Mouse (Mus musculus) heart, adult 8-10 months (tissue): Measurements from ENCODE around the gene Wdr66. TPM values are rescaled to one million over a fixed set of nuclear protein-coding genes. Genes with fewer than 3 reads are reported as not detected.

ENCODE experiments used
- DNase-seq: peaks from one replicate; pipeline ENCODE4 v3.0.0; 2022; ENCODE audit warnings: low spot score
- total RNA-seq, 4 experiments: library from RNA; stranded (reverse); gene quantifications; 2 replicates each; pipeline ENCODE4 v1.2.4; 2022

Gene Wdr66
- total RNA-seq, 4 experiments from 2014 or later = 0.65 to 0.82 (median 0.73) TPM

DNA sequence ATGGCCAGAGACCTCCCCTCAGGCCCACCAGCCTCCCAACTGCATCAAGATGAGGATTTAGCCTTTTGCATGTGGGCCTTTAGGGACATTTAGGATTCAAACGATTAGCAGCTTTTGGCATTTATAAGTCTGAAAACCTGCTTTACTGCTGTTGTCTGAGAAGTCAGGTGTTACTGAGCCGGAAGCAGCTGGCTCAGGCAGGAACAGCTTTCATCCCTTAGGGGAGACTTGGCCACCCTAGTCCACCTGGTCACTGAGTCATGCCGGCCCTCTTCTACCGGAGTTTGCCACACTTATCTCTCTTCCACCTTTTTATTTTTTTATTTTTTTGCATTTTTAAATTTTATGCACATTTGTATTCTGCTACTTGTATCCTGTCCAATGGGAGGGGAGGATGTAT is 105.4 kb downstream of the Wdr66 start:
- no peak for DNase-seq

DNA sequence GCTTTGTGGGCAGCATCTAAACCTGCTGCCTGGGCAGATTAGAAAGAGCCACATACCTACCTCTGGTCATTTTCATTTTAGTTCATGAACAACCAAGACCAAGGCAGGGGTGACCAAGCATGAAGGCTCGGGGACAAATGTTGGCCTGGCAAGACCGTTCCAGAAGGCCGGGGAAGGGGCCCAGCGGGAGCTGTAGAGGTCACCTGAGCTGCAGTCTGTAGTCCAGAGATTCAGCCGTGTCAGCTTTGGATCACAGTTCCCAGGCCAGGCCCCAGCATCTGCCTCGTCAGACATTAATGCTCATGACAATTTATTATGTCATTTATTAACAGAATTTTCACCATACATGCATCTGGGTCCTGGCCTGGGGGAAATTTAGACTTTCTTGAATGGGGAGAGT is 107.5 kb downstream of the Wdr66 start:
- no peak for DNase-seq

GRCm38 (mm10) chr5:123362911-123363310 is 111.0 kb downstream of the Wdr66 start:
- DNase-seq = no peak

DNA sequence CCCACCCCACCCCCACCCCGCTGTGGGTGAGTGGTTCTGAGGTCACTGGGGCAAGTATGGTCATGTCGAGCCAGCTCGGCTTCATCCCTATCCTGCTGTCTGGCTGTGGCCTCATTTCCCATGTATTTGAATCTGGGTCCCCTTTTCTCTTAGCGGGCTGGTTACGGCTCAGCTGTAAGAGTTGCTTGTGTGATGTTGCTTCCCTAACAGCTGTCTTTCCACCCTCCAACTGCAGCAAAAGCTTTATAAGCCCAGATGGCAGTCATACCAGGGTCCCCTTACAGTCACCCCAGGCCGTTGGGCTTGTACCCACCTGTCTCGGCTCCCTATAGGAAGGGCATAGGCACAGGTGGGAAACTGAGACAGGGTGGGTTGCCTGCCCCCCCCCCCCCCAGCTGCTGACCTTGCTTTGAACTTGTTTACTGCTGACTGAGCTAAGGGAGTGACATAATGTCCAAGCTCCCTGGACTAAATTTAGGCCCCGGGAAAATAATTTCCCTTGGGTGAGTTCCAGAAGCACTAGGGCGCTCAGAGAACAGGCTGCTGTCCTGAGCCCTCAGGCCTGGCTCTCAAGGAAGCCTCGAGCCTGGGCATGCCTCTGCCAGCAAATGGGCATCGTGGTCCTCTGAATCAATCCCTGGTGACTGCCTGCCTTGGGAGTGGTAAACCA is 112.5 kb downstream of the Wdr66 start:
- DNase-seq = peak; percentile 88

DNA sequence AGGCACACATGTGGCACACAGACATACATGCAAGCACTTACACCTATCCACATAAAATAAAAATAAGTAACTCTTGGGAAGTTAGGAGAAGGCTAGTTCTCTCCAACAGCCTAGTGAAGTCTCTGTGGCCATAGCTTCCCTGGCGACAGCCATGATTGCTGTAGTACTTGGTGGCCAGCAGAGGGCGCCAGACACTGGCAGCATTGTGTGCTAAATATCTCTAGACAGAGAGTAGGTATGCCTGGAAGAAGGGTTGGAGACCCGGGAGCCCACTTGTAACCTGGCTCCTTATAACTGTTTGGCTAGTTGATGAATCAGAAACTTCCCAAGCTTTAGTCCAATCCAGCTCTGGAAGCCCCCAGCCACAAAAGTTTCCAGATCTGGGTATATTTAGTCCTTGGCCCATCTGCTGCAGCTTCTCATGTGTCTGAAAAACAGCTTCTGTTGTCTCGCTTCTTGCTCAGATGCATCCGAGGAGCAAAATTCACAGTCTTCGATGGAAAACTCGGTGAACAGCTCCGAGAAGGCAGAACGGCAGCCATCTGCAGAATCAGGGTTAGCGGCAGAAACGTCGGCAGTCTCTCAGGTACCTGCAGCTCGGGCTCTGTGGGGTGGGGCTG is 117.1 kb downstream of the Wdr66 start:
- DNase-seq = no peak

DNA sequence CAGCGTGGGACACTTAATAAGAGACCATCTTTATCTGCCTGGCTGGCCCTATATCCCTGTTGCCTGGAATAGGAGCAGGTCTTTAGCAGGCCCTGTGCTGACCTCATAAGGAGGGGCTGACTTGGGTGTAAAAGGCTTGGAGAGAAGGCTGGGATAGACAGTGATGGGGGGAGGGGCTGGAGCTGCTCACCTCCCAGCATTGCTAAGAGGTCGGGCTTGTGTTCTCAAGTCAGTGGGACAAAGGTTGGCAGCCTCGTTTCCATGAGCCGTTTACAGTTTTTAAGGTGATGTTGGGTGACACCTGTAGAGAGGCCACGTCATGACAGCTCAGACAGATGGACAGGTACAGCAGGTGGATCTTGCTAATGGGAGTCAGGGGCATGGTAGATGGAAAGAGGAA is 118.1 kb downstream of the Wdr66 start:
- DNase-seq = no peak

- no peak for DNase-seq
Observed at GRCm38 (mm10) chr5:123375262-123375661, 123.4 kb downstream of the Wdr66 start.

DNA sequence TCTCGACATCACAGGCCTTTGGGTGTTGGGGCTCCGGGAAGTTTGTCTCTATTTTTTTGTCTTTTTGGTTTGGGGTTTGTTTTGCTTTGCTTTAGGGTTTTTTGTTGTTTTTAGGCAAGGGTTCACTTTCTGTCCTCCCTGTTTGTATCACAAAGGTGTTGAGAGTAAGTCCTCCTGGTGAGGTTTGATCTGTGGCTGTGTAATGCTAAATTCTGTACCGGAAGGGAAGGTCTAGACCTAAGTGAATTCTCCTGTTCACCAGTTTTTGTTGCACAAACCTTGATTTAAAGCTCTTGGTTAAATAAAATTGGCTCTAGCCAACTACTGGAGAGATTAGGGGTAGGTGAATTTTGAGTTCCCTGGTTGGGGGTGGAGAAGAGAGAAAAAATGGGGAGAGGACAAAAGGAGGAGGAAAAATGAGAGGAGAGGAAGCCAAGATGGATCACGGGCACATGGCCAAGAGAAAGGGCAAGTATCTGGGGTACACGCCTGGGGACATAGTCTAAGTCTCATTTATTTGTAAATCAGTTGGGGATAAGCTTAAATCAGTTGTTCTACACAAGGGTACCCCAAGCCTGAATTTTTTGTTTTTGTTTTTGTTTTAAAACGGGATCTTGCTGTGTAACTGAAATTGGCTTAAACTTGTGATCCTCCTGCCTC is 124.0 kb downstream of the Wdr66 start:
- DNase-seq = no peak

DNA sequence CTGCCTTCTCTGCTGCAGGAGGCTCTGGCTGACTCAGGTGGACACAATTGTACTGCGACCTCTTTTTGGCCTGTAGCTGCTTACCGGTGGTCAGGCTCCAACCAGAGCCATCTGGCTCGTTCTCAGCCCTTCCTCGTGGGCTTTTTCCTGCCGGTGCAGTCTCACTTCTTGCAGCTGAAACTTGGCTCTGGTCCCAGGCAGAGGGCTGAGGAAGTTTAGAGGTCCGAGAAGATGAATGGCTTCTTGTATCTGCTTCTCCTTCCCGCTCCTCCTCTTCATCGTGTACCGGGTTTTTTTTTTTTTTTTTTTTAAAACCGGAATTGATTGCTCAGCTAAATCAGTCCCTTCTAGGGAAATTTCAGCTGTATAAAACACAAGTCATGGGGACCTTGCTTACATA is 124.7 kb downstream of the Wdr66 start:
- peak; percentile 81 for DNase-seq

Other genes with a start within 250 kb of the Wdr66 start
- 10 to 100 TPM; 13.3 to 16.3 (median 15.2) TPM for gene Orai1, start 237.0 kb upstream of the Wdr66 start, total RNA-seq
- gene Morn3, start 205.1 kb upstream of the Wdr66 start, total RNA-seq = not detected
- 10 to 100 TPM in 1 of 4 experiments, 1 to 10 TPM in 3; 7.7 to 10.7 (median 8.4) TPM for gene Tmem120b, start 183.7 kb upstream of the Wdr66 start, total RNA-seq
- 1 to 10 TPM in 1 of 4 experiments, under 1 TPM in 3; 0.38 to 1.7 (median 0.68) TPM for gene Rhof, start 119.4 kb upstream of the Wdr66 start, total RNA-seq
- gene Setd1b, start 109.9 kb upstream of the Wdr66 start, total RNA-seq = 10 to 100 TPM; 14.3 to 21.5 (median 18.2) TPM
- 10 to 100 TPM; 11.7 to 16.6 (median 13.8) TPM for gene Psmd9, start 82.7 kb upstream of the Wdr66 start, total RNA-seq
- not detected for gene Hpd, start 69.4 kb upstream of the Wdr66 start, total RNA-seq
- gene Bcl7a, start 91.7 kb downstream of the Wdr66 start, total RNA-seq = 10 to 100 TPM in 1 of 4 experiments, 1 to 10 TPM in 3; 8.7 to 12.5 (median 9.4) TPM
- gene Mlxip, start 142.7 kb downstream of the Wdr66 start, total RNA-seq = 10 to 100 TPM; 23.4 to 30.6 (median 27.3) TPM
- not detected for gene Lrrc43, start 237.2 kb downstream of the Wdr66 start, total RNA-seq
- not detected for gene Il31, start 237.4 kb downstream of the Wdr66 start, total RNA-seq